Mouse (Mus musculus) lung, postnatal 0 days (tissue): Measurements from ENCODE around the gene Gm20219.

Experiments
- CTCF ChIP-seq: IDR thresholded peaks from 2 replicates; pipeline ENCODE4 v1.5.1; 2016; ENCODE audit warnings: antibody characterized with exemption, mild to moderate bottlenecking
- EP300 ChIP-seq: IDR thresholded peaks from 2 replicates; pipeline ENCODE4 v1.6.1; 2016; ENCODE audit warnings: antibody characterized with exemption, mild to moderate bottlenecking, control low read depth

GRCm38 (mm10) chr17:56558448-56558847 is 4.3 kb upstream of the Gm20219 start:
- TF ChIP-seq CTCF, result peak; percentile 85
- TF ChIP-seq EP300, result no peak
